ENCODE assay signal across 9 mouse cellular contexts in genomic region chr13:44582767-44583085, GRCm38 (mm10).
DNase-seq lines count a peak whose midpoint lies in the region; ATAC-seq lines count a peak whose summit lies in the region.
"Had no signal": no experiment of that assay in that cellular context is flagged by ENCODE, and none has a peak within 500 bp of the region (broad histone marks: within the 10 kb centered on the region; RNA-seq: fewer than 3 reads in every experiment).

No protein-coding gene starts in this region.

- WGBS in embryonic facial prominence, embryonic 11.5 days: 11% methylated on average over 2 of the region's 2 CpGs
- 14% methylated on average over 2 of the region's 2 CpGs for WGBS in hindbrain, embryonic 14.5 days
- WGBS in midbrain, embryonic 14.5 days: 20% methylated on average over 2 of the region's 2 CpGs

- no peaks in the 10 kb centered on the region; the same call in 1 of the 2 replicates for H3K4me1 ChIP-seq in embryonic facial prominence, embryonic 11.5 days (ENCODE audit: control insufficient read depth, insufficient read depth, low read length)
- H3K4me1 ChIP-seq in hindbrain, embryonic 14.5 days (replicated peaks; ENCODE audit: control insufficient read depth, insufficient read depth, low read length): peaks cover 27% of the 10 kb centered on the region
- H3K4me1 ChIP-seq in midbrain, embryonic 14.5 days (ENCODE audit: control insufficient read depth, insufficient read depth, low read length): peaks cover 19% of the 10 kb centered on the region

- no peak overlapping the region for H3K27ac ChIP-seq in embryonic facial prominence, embryonic 11.5 days (replicated peaks; ENCODE audit: low read depth, low read length)
- H3K27ac ChIP-seq in hindbrain, embryonic 14.5 days: no peak overlapping the region
- H3K27ac ChIP-seq in midbrain, embryonic 14.5 days (replicated peaks; ENCODE audit: low read depth, low read length): peak overlapping the region; percentile 37; the same call in 1 of the 2 replicates
- H3K27ac ChIP-seq: left cerebral cortex, adult 2 months had no signal

- H3K9me3 ChIP-seq in embryonic facial prominence, embryonic 11.5 days (replicated peaks; ENCODE audit: control insufficient read depth, low read length): no peaks in the 10 kb centered on the region
- peaks cover 4% of the 10 kb centered on the region; the same call in 1 of the 2 replicates for H3K9me3 ChIP-seq in hindbrain, embryonic 14.5 days (ENCODE audit: control insufficient read depth, low read length)
- H3K9me3 ChIP-seq in midbrain, embryonic 14.5 days (ENCODE audit: control insufficient read depth, low read length): peaks cover 5% of the 10 kb centered on the region; the same call in 1 of the 2 replicates

- no peak overlapping the region; the same call in 1 of the 2 replicates for H3K4me3 ChIP-seq in embryonic facial prominence, embryonic 11.5 days (ENCODE audit: low read depth, low read length)
- H3K4me3 ChIP-seq in hindbrain, embryonic 14.5 days (replicated peaks; ENCODE audit: low read length): no peak overlapping the region
- H3K4me3 ChIP-seq in midbrain, embryonic 14.5 days (replicated peaks; ENCODE audit: low read depth, low read length): no peak overlapping the region
- H3K4me3 ChIP-seq: left cerebral cortex, adult 2 months had no signal

- no peaks in the 10 kb centered on the region for H3K36me3 ChIP-seq in embryonic facial prominence, embryonic 11.5 days (replicated peaks; ENCODE audit: control insufficient read depth, insufficient read depth, low read depth, low read length)
- H3K36me3 ChIP-seq in hindbrain, embryonic 14.5 days (replicated peaks; ENCODE audit: control insufficient read depth, insufficient read depth): no peaks in the 10 kb centered on the region
- no peaks in the 10 kb centered on the region for H3K36me3 ChIP-seq in midbrain, embryonic 14.5 days (ENCODE audit: control insufficient read depth, insufficient read depth, low read length)

- peak; percentile 66 for DNase-seq in embryo, embryonic 10 days (ENCODE audit: low spot score)
- peak; percentile 83 for DNase-seq in embryonic facial prominence, embryonic 11.5 days (ENCODE audit: low spot score)
- no peak for DNase-seq in hindbrain, embryonic 14.5 days (ENCODE audit: low spot score)
- DNase-seq in midbrain, embryonic 14.5 days: no peak
- DNase-seq in cerebellum, postnatal 4 days (ENCODE audit: low spot score in 2 of 2): no peak
- DNase-seq in kidney, adult 9 months: no peak
- DNase-seq: lung, adult 2 months had no signal

- no peaks in the 10 kb centered on the region for H3K27me3 ChIP-seq in embryonic facial prominence, embryonic 11.5 days (ENCODE audit: control insufficient read depth, insufficient read depth, low read length)
- H3K27me3 ChIP-seq in hindbrain, embryonic 14.5 days (ENCODE audit: control insufficient read depth, insufficient read depth, low read length): peaks cover 4% of the 10 kb centered on the region; the same call in 1 of the 2 replicates
- H3K27me3 ChIP-seq in midbrain, embryonic 14.5 days (ENCODE audit: control insufficient read depth, insufficient read depth, low read length): no peaks in the 10 kb centered on the region; the same call in 1 of the 2 replicates

- H3K9ac ChIP-seq in embryonic facial prominence, embryonic 11.5 days (replicated peaks; ENCODE audit: low read length): no peak overlapping the region
- H3K9ac ChIP-seq in hindbrain, embryonic 14.5 days: no peak overlapping the region
- no peak overlapping the region for H3K9ac ChIP-seq in midbrain, embryonic 14.5 days (replicated peaks; ENCODE audit: low read length)

- H3K4me2 ChIP-seq in embryonic facial prominence, embryonic 11.5 days (ENCODE audit: low read depth, low read length): 0 out of 2 replicates have a peak overlapping the region, but pooled peaks have one; percentile 27
- peak overlapping the region; percentile 35 for H3K4me2 ChIP-seq in hindbrain, embryonic 14.5 days (replicated peaks)
- peak overlapping the region; percentile 45 for H3K4me2 ChIP-seq in midbrain, embryonic 14.5 days (ENCODE audit: low read length)

- no peak for ATAC-seq in embryonic facial prominence, embryonic 11.5 days (replicated peaks; ENCODE audit: insufficient number of reproducible peaks, low FRiP score, low TSS enrichment, low read depth)
- ATAC-seq in hindbrain, embryonic 14.5 days (ENCODE audit: low FRiP score): no peak
- ATAC-seq in midbrain, embryonic 14.5 days (ENCODE audit: low FRiP score, low TSS enrichment): no peak
- ATAC-seq in megakaryocyte-erythroid progenitor cell, adult 5-6 weeks (replicated peaks; ENCODE audit: low FRiP score, low TSS enrichment, poor library complexity, severe bottlenecking): no peak

Comparison
In these comparisons a context has a peak if more than half of its experiments do, and no peak if none do; other contexts are left out.
1. DNase-seq: peak in embryo, embryonic 10 days (single experiment) and embryonic facial prominence, embryonic 11.5 days (single experiment); none in hindbrain, embryonic 14.5 days (single experiment), midbrain, embryonic 14.5 days (single experiment), cerebellum, postnatal 4 days (0 of 2) and kidney, adult 9 months (single experiment).
2. Peak in every context shown above with its lines, with median percentiles within 50 percentile points of each other: H3K4me2 ChIP-seq.